In genomic region chr16:52302790-52303531, GRCm38 (mm10) we compare ENCODE assay signal across 25 mouse cellular contexts.
DNase-seq lines count a peak whose midpoint lies in the region; ATAC-seq and TF ChIP-seq lines count a peak whose summit lies in the region.
"Had no signal": no experiment of that assay in that cellular context is flagged by ENCODE, and none has a peak within 500 bp of the region (broad histone marks: within the 10 kb centered on the region; RNA-seq: fewer than 3 reads in every experiment).

No protein-coding gene starts in this region.

- H3K79me2 ChIP-seq in CH12.LX (replicated peaks; ENCODE audit: control insufficient read depth, extremely low read depth, insufficient read depth, poor library complexity, severe bottlenecking) = no peaks in the 10 kb centered on the region; the same call in 1 of the 2 replicates

- peak; percentile 83 for ATAC-seq in forebrain, embryonic 14.5 days
- no peak for ATAC-seq in forebrain, embryonic 11.5 days (replicated peaks; ENCODE audit: low FRiP score)
- no peak for ATAC-seq in hindbrain, postnatal 0 days
- ATAC-seq in hindbrain, embryonic 12.5 days (ENCODE audit: low FRiP score) = no peak
- peak; percentile 84 for ATAC-seq in forebrain, postnatal 0 days
- ATAC-seq: liver, embryonic 12.5 days; liver, postnatal 0 days had no signal

- TF ChIP-seq RAD21 in CH12.LX (IDR thresholded peaks at IDR 0.05; ENCODE audit: low read depth, low read length) = no peak

- 64% methylated on average over 9 of the region's 9 CpGs for WGBS in forebrain, embryonic 14.5 days
- 89% methylated on average over 9 of the region's 9 CpGs for WGBS in forebrain, embryonic 11.5 days
- 71% methylated on average over 9 of the region's 9 CpGs for WGBS in hindbrain, postnatal 0 days
- 87% methylated on average over 9 of the region's 9 CpGs for WGBS in hindbrain, embryonic 12.5 days
- WGBS in forebrain, postnatal 0 days = 54% methylated on average over 9 of the region's 9 CpGs

- dilution Hi-C loops in CH12.LX (cut with MboI; ENCODE audit: extremely low pct_ligation_motif_present, extremely low pct_unique_long_range_greater_than_20kb, low sequenced_read_pairs) = no loop called here

- no peak for TF ChIP-seq POLR2A in CH12.LX (IDR thresholded peaks at IDR 0.05; ENCODE audit: low read depth, low read length)

- in situ Hi-C loops in CH12.LX (cut with MboI; ENCODE audit: low pct_ligation_motif_present, low pct_unique_long_range_greater_than_20kb, low sequenced_read_pairs) = no loop called here

- no peak overlapping the region for H3K9ac ChIP-seq in forebrain, embryonic 14.5 days (ENCODE audit: low read length)
- H3K9ac ChIP-seq in forebrain, embryonic 11.5 days (ENCODE audit: low read length) = no peak overlapping the region
- H3K9ac ChIP-seq in hindbrain, postnatal 0 days (replicated peaks; ENCODE audit: low read length) = no peak overlapping the region
- no peak overlapping the region for H3K9ac ChIP-seq in hindbrain, embryonic 12.5 days
- H3K9ac ChIP-seq in CH12.LX (ENCODE audit: insufficient read depth, low read depth) = peak overlapping the region; percentile 39
- H3K9ac ChIP-seq in forebrain, postnatal 0 days = no peak overlapping the region
- H3K9ac ChIP-seq: heart, embryonic 12.5 days; limb, embryonic 13.5 days; liver, embryonic 12.5 days; liver, postnatal 0 days had no signal

- no peak for TF ChIP-seq CTCF in hindbrain, postnatal 0 days (IDR thresholded peaks at IDR 0.05; ENCODE audit: low read depth)
- TF ChIP-seq CTCF in CH12.LX (conservative IDR thresholded peaks at IDR 0.05 in 1 of 2, IDR thresholded peaks at IDR 0.05 in 1 of 2; ENCODE audit: low read depth in 2 of 2, low read length in 2 of 2) = no peak
- TF ChIP-seq CTCF in forebrain, postnatal 0 days (IDR thresholded peaks at IDR 0.05; ENCODE audit: low read depth) = no peak

- no peak overlapping the region for H3K4me2 ChIP-seq in forebrain, embryonic 14.5 days (ENCODE audit: low read length)
- no peak overlapping the region for H3K4me2 ChIP-seq in forebrain, embryonic 11.5 days (ENCODE audit: low read depth, low read length, severe bottlenecking)
- 0 out of 2 replicates have a peak overlapping the region, but pooled peaks have one; percentile 3 for H3K4me2 ChIP-seq in hindbrain, postnatal 0 days (ENCODE audit: low read depth, low read length)
- no peak overlapping the region for H3K4me2 ChIP-seq in hindbrain, embryonic 12.5 days (replicated peaks)
- H3K4me2 ChIP-seq in CH12.LX (ENCODE audit: insufficient read depth, low read depth, poor library complexity, severe bottlenecking) = peak overlapping the region; percentile 76
- H3K4me2 ChIP-seq in forebrain, postnatal 0 days (ENCODE audit: low read depth) = peak overlapping the region; percentile 6; the same call in 1 of the 2 replicates
- H3K4me2 ChIP-seq: heart, embryonic 12.5 days; limb, embryonic 13.5 days; liver, embryonic 12.5 days had no signal

- DNase-seq in forebrain, embryonic 14.5 days (ENCODE audit: low spot score) = peak; percentile 51
- DNase-seq in forebrain, embryonic 11.5 days (ENCODE audit: low spot score) = no peak
- peak; percentile 10 for DNase-seq in hindbrain, postnatal 0 days (ENCODE audit: low spot score)
- peak; percentile 61 for DNase-seq in CH12.LX (ENCODE audit: extremely low read depth)
- peak; percentile 21 for DNase-seq in forebrain, postnatal 0 days
- no peak for DNase-seq in left cerebral cortex, adult 9 months (ENCODE audit: low spot score in 2 of 2)
- DNase-seq in cerebellum, adult 11 months = no peak
- DNase-seq: adrenal gland, postnatal 14 days; cerebellum, adult 18-20 months; cerebellum, postnatal 14 days; heart, adult 2 months; heart, postnatal 4 days; kidney, adult 2 months; kidney, postnatal 36 days; liver, postnatal 0 days; lung, postnatal 36 days; right cerebral cortex, adult 18-20 months; spleen, adult 18-20 months; thymus, postnatal 25 days had no signal

- H3K27me3 ChIP-seq in forebrain, embryonic 14.5 days (replicated peaks; ENCODE audit: control insufficient read depth, insufficient read depth, low read length) = no peaks in the 10 kb centered on the region
- no peaks in the 10 kb centered on the region for H3K27me3 ChIP-seq in forebrain, embryonic 11.5 days (ENCODE audit: control insufficient read depth, insufficient read depth, low read length)
- no peaks in the 10 kb centered on the region for H3K27me3 ChIP-seq in hindbrain, postnatal 0 days (ENCODE audit: insufficient read depth, low read length)
- no peaks in the 10 kb centered on the region for H3K27me3 ChIP-seq in hindbrain, embryonic 12.5 days
- H3K27me3 ChIP-seq in CH12.LX (replicated peaks) = no peaks in the 10 kb centered on the region
- no peaks in the 10 kb centered on the region for H3K27me3 ChIP-seq in forebrain, postnatal 0 days (ENCODE audit: insufficient read depth, low read length)
- H3K27me3 ChIP-seq: heart, embryonic 12.5 days; limb, embryonic 13.5 days; liver, embryonic 12.5 days had no signal

- H3K9me3 ChIP-seq in forebrain, embryonic 14.5 days (replicated peaks; ENCODE audit: control insufficient read depth, low read length) = no peaks in the 10 kb centered on the region
- H3K9me3 ChIP-seq in forebrain, embryonic 11.5 days (ENCODE audit: control insufficient read depth, low read length) = no peaks in the 10 kb centered on the region
- H3K9me3 ChIP-seq in hindbrain, postnatal 0 days (ENCODE audit: low read length) = no peaks in the 10 kb centered on the region
- no peaks in the 10 kb centered on the region for H3K9me3 ChIP-seq in hindbrain, embryonic 12.5 days (replicated peaks)
- no peaks in the 10 kb centered on the region for H3K9me3 ChIP-seq in CH12.LX (replicated peaks; ENCODE audit: low read length)
- H3K9me3 ChIP-seq in forebrain, postnatal 0 days (ENCODE audit: low read length) = no peaks in the 10 kb centered on the region
- H3K9me3 ChIP-seq: heart, embryonic 12.5 days; limb, embryonic 13.5 days; liver, embryonic 12.5 days had no signal

- no peaks in the 10 kb centered on the region for H3K4me1 ChIP-seq in forebrain, embryonic 14.5 days (ENCODE audit: control insufficient read depth, insufficient read depth, low read length)
- H3K4me1 ChIP-seq in forebrain, embryonic 11.5 days (replicated peaks; ENCODE audit: control insufficient read depth, insufficient read depth, low read length) = no peaks in the 10 kb centered on the region
- H3K4me1 ChIP-seq in hindbrain, postnatal 0 days (ENCODE audit: insufficient read depth, low read length) = no peaks in the 10 kb centered on the region
- H3K4me1 ChIP-seq in hindbrain, embryonic 12.5 days = no peaks in the 10 kb centered on the region
- H3K4me1 ChIP-seq in CH12.LX (ENCODE audit: control insufficient read depth in 1 of 2, insufficient read depth in 2 of 2) = peaks cover 15 to 46% of the 10 kb centered on the region in 2 experiments
- peaks cover 4% of the 10 kb centered on the region for H3K4me1 ChIP-seq in forebrain, postnatal 0 days (ENCODE audit: insufficient read depth)
- H3K4me1 ChIP-seq: heart, embryonic 12.5 days; liver, embryonic 12.5 days had no signal

- no peak overlapping the region for H3K4me3 ChIP-seq in forebrain, embryonic 14.5 days (ENCODE audit: low read depth, low read length)
- no peak overlapping the region for H3K4me3 ChIP-seq in forebrain, embryonic 11.5 days (ENCODE audit: low read depth, low read length)
- no peak overlapping the region for H3K4me3 ChIP-seq in hindbrain, postnatal 0 days (ENCODE audit: low read length)
- no peak overlapping the region for H3K4me3 ChIP-seq in hindbrain, embryonic 12.5 days
- H3K4me3 ChIP-seq in CH12.LX (replicated peaks in 1 of 3; ENCODE audit: low read depth in 2 of 3, low read length in 2 of 3, poor library complexity in 1 of 3) = peak overlapping the region in 1 of 3 experiments; percentile 9
- H3K4me3 ChIP-seq in forebrain, postnatal 0 days (ENCODE audit: low read depth, low read length) = no peak overlapping the region
- H3K4me3 ChIP-seq: heart, adult 2 months; heart, embryonic 12.5 days; layer of hippocampus, adult 2 months; left cerebral cortex, adult 2 months; limb, embryonic 13.5 days; liver, embryonic 12.5 days had no signal

- H3K36me3 ChIP-seq in forebrain, embryonic 14.5 days (ENCODE audit: control insufficient read depth, insufficient read depth, low read length) = no peaks in the 10 kb centered on the region
- no peaks in the 10 kb centered on the region for H3K36me3 ChIP-seq in forebrain, embryonic 11.5 days (ENCODE audit: control insufficient read depth, insufficient read depth, low read length)
- no peaks in the 10 kb centered on the region; the same call in 1 of the 2 replicates for H3K36me3 ChIP-seq in hindbrain, postnatal 0 days (ENCODE audit: insufficient read depth, low read length)
- H3K36me3 ChIP-seq in hindbrain, embryonic 12.5 days = no peaks in the 10 kb centered on the region
- peaks cover 5 to 8% of the 10 kb centered on the region in 2 experiments for H3K36me3 ChIP-seq in CH12.LX (replicated peaks in 1 of 2; ENCODE audit: control insufficient read depth in 1 of 2, insufficient read depth in 1 of 2, low read length in 1 of 2)
- no peaks in the 10 kb centered on the region for H3K36me3 ChIP-seq in forebrain, postnatal 0 days (ENCODE audit: insufficient read depth)
- H3K36me3 ChIP-seq: heart, embryonic 12.5 days; limb, embryonic 13.5 days had no signal

- H3K27ac ChIP-seq in forebrain, embryonic 14.5 days (ENCODE audit: low read depth, low read length) = no peak overlapping the region
- no peak overlapping the region for H3K27ac ChIP-seq in forebrain, embryonic 11.5 days (ENCODE audit: low read depth, low read length)
- H3K27ac ChIP-seq in hindbrain, postnatal 0 days = no peak overlapping the region
- H3K27ac ChIP-seq in hindbrain, embryonic 12.5 days = no peak overlapping the region
- H3K27ac ChIP-seq in CH12.LX (ENCODE audit: insufficient read depth, low read depth) = peak overlapping the region; percentile 91
- no peak overlapping the region for H3K27ac ChIP-seq in forebrain, postnatal 0 days (ENCODE audit: low read depth, low read length)
- H3K27ac ChIP-seq: heart, adult 2 months; layer of hippocampus, adult 2 months; left cerebral cortex, adult 2 months; limb, embryonic 13.5 days; liver, embryonic 12.5 days had no signal

- TF ChIP-seq EP300 in CH12.LX (IDR thresholded peaks at IDR 0.05; ENCODE audit: low read length) = peak; percentile 80

TF ChIP-seq in CH12.LX, 34 proteins besides CTCF, POLR2A, EP300 and RAD21 (continues in another document):
- no peak for TF ChIP-seq HCFC1 (IDR thresholded peaks at IDR 0.05; ENCODE audit: low read depth, low read length)
- 0 out of 2 replicates have a peak, but pooled peaks have one; percentile 58 for TF ChIP-seq IRF4 (IDR thresholded peaks at IDR 0.05; ENCODE audit: low read depth, low read length)
- TF ChIP-seq TCF12 (IDR thresholded peaks at IDR 0.05; ENCODE audit: low read depth, low read length) = peak; percentile 50; the same call in 1 of the 2 replicates
- TF ChIP-seq MXI1 (IDR thresholded peaks at IDR 0.05; ENCODE audit: low read depth, low read length) = no peak
- TF ChIP-seq CHD2 (IDR thresholded peaks at IDR 0.05; ENCODE audit: low read length) = peak; percentile 55; the same call in 1 of the 2 replicates
- TF ChIP-seq ETS1 (conservative IDR thresholded peaks at IDR 0.05; ENCODE audit: low read depth, low read length) = peak; percentile 64; the same call in 1 of the 2 replicates
- TF ChIP-seq UBTF (IDR thresholded peaks at IDR 0.05; ENCODE audit: low read depth, low read length) = no peak
- TF ChIP-seq MAFK (IDR thresholded peaks at IDR 0.05; ENCODE audit: insufficient replicate concordance, low read length) = 0 out of 2 replicates have a peak, but pooled peaks have one; percentile 34

Comparison
In these comparisons a context has a peak if more than half of its experiments do, and no peak if none do; other contexts are left out.
1. ATAC-seq: peak in forebrain, embryonic 14.5 days (single experiment) and forebrain, postnatal 0 days (single experiment); none in forebrain, embryonic 11.5 days (single experiment), hindbrain, postnatal 0 days (single experiment) and hindbrain, embryonic 12.5 days (single experiment).
2. DNase-seq: peak in forebrain, embryonic 14.5 days (single experiment), hindbrain, postnatal 0 days (single experiment), CH12.LX (single experiment) and forebrain, postnatal 0 days (single experiment); none in forebrain, embryonic 11.5 days (single experiment), left cerebral cortex, adult 9 months (0 of 2) and cerebellum, adult 11 months (single experiment).
3. H3K4me2 ChIP-seq: peak in hindbrain, postnatal 0 days (single experiment), CH12.LX (single experiment) and forebrain, postnatal 0 days (single experiment); none in forebrain, embryonic 14.5 days (single experiment), forebrain, embryonic 11.5 days (single experiment) and hindbrain, embryonic 12.5 days (single experiment).